Mouse (Mus musculus) CD8-positive naive resting alpha-beta T cell, adult 2 months (primary cell): ENCODE results near the gene Jam3.

Experiments
- DNase-seq, 2 experiments: peaks; one replicate each; pipeline ENCODE4 v3.0.0; 2022; ENCODE audit warnings: low read depth in 2 of 2, low spot score in 2 of 2

Gene Jam3

GRCm38 (mm10) chr9:27122076-27122475 lies 33.1 kb downstream of the Jam3 start:
- no peak for DNase-seq

DNA sequence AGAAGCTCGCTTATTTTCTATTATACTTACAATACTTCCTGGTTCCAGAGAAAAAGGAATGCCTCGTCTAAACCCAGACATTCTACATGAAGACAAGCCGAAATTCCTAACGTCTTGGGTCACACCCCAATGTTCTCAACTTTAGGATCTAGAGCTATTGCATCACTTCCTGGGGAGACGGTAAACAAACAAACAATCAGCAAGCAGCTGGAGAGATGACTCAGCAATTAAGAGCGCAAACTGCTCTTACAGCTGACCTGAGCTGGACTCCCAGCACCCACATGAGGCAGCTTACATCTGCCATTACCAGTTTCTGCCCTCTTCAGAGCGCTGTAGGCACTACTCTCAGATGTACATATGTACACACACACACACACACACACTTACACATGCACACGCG lies 34.0 kb downstream of the Jam3 start:
- no peak for DNase-seq

DNA sequence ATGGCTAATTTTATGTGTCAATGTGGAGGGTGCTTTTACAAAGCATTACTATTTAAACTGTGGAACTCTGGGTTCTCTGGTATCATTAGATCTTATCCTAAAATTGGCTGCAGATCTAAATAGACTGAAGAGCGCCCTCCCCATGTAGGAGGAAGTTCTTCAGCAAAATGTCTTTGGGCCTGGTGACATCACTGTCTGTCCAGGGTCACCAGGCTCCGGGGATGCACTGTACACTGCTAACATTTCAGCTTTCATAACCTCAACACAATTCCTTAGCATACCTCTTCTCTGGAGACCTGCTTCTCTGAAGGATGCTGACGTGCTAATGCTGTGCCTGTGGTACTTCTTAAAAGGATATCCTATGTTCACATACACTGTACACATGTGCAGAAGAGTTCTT lies 43.5 kb downstream of the Jam3 start:
- no peak for DNase-seq

GRCm38 (mm10) chr9:27110681-27111080 lies 44.5 kb downstream of the Jam3 start:
- no peak for DNase-seq

- no peak for DNase-seq
These were observed 45.4 kb downstream of the Jam3 start for GRCm38 (mm10) chr9:27109533-27110514.

DNA sequence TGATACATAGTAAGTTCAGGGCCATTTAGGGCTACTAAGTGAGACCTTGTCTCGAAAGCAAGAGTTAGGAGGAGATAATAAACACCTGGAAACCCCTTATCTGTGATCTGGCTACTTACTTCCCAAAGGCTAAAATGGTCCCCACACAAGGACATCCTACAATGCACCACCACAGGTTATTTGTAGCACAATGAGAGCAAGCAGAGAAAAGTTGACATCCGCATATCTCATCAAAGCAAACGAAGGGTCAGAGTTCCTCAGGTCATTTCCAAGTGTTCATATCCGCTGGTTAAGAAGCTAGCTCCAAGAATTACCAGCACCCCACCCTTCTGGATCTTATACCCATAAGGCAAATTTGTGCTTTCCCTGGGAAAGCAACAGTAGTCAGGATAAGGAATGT lies 46.8 kb downstream of the Jam3 start:
- no peak for DNase-seq

GRCm38 (mm10) chr9:27106081-27106480 lies 49.1 kb downstream of the Jam3 start:
- DNase-seq, result no peak

DNA sequence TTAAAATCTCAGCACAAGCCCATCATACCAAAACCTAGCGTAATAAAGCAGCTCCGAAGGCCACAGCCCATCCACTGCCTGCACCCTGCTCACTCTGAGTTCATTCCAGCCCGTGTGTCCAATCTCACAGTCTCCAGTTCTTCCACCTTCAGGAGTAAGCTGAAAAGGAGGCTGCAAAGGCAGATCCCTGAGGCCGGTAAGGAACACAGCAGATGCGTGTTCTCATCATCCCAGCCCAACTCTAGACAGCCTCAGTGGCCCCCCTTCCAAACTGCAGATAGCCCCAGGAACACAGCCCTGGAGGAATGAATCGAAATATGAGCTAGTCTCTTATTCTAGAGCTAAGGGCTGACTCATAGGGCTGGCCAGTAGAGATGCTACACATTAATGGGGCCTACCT lies 53.8 kb downstream of the Jam3 start:
- no peak for DNase-seq

DNA sequence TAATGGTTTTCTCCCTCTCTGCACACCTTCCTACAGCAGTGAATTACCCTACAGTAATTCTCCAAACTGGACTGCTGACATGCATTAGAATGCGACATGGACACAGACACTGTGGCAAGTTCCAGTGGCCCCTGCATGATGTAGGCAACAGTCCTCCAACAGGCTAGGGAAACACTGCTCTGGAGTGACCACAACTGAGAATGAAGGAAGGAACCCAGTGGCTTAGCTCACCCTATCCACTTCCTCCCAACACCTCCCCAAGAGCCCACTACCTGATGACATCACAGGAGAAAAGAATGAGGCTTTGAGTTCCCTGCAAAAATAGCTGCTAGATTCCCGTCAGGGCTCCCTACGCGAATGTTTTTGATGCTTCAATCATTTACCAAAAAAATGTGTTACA lies 55.7 kb downstream of the Jam3 start:
- no peak for DNase-seq

DNA sequence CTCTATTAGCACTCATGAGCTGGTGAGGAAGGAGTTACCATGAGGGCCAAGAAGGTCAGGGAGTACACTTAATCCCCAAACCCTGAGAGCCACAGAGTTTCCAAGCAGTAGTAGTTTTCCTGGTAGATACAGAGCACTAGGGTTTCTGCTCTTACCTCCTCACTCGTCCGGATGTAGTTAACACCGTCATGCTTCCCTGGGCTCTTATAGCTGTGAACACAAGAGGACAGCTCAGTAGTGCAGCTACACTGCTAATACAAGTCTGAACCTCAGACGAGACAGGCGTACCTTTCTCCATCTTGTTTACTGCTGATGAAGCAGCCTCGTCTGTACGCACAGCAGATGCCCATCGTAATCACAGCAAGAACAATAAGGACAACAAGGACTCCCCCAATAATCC lies 56.7 kb downstream of the Jam3 start:
- DNase-seq, result no peak

- no peak for DNase-seq
These were observed 57.1 kb downstream of the Jam3 start for GRCm38 (mm10) chr9:27098092-27098491.

GRCm38 (mm10) chr9:27092916-27093315 lies 62.3 kb downstream of the Jam3 start:
- DNase-seq, result no peak

DNA sequence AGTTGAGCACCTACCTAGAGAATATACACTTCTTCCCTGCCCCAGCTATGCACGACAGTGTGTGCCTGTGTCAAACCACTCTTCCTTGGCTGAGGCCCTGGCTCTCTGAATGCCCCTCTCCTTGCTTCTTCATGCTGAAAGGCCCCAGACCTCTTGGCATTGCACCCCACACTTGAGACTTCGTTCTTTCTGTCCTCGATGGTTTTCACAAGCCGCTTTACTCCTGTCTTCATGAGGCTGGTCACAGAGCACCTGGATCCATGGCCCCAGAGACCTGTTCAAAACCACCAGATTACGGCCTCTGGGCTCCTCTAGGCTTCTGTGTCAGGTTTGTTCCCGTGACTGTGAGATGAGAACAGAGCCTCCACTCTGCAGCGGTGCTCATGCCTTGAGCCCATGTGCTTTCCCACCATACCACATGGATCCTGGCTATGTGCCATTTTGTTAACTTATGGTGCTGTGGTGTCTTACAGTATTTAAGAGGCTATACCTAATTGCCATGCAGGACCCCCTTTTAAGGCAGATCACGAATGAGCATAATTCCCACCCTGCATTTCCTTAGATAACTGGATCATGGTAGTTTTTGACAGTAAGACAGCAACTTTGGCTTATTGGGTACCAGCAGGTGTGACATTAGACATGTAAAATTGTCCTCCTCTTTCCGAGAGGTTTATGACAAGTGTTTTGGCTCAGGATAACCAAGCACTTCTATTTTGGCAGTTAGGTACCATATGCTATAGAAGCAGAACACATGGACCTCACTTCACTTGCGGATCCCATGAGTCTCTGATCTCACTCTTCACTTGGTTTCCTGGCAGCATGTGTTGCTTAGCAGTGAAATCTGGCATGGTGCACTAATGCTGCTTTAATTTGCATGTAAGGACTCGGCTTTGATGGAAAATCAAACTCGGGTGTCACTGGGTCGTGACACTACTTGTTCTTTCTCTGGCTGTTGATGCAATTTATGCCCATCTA lies 64.1 kb downstream of the Jam3 start:
- no peak for DNase-seq

DNA sequence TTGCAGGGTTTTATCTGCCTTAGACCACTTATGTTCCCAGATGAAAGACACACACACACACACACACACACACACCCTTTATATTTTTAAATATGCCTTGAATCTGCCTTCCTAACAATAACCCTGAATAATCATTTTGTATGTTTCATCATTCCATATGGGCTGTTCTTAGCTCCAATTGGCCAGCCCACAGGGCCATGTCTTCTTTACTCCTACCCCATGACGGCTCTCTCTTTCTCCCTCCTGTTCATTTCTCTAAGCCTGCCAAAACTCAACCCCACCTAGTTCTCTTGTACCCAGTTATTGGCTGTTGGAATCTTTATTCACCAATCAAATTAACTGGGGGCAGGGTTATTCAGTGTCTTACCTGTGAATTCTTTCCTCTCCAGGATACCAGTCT lies 65.1 kb downstream of the Jam3 start:
- no peak for DNase-seq

DNA sequence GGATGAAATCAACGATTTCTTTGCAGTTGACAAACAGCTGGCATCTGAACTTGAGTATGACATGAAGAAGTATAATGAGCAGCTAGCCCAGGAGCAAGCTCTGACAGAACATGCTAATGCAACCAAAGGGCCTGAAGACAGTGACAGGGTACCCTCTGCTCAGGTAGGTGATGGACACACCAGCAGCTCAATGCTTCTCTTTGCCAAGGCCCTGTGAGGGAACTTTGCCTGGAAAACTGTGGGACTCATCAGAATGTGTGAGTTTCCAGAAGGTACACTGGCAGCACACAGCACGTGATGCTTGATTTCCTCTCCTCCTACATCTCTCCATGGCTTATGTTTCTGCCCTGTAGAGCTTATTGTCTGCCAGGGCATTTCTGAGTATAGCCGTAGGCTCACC lies 67.8 kb downstream of the Jam3 start:
- DNase-seq, result no peak

DNA sequence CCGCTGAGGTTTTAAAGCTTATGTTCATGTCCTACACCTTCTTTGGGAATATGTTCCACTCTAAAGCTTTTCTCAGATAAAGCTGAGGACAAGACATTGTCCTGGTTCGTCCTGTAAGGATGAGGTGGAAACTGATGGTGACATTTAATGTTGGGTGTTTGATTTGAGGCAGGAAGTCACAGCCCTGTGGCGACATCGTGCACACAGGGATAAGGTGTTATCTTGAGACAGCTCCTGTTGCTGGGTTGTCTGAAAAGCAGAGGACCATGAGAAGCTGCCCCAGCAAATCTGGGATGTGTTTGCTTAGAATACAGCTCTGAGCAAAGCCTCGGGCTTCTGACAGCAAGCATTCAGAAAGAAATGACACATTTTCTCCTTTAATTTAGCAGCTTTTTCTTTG lies 69.0 kb downstream of the Jam3 start:
- DNase-seq, result no peak

DNA sequence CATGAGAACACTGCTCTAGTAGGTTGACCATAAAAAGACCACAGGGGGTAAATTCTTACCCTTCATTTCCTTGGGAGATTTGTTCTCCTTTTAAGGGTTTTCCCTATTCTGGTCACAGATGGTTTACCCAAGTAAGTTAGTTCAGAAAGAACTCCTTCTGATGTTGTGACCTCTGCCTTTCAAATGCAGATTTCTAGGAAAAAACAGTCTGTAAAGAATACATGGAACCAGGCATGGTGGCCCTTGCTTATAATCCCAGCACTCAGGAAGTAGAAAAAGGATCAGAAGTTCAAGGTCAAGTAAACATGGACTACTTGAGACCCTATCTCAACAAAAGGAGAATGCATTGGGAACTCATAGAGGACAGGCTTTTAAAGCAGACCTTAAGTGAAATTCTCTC lies 79.4 kb downstream of the Jam3 start:
- DNase-seq, result no peak

- DNase-seq, result no peak
These were observed 80.5 kb downstream of the Jam3 start for GRCm38 (mm10) chr9:27074677-27075076.

- no peak for DNase-seq
These were observed 84.3 kb downstream of the Jam3 start for GRCm38 (mm10) chr9:27070895-27071294.

- no peak for DNase-seq
These were observed 96.9 kb downstream of the Jam3 start for GRCm38 (mm10) chr9:27058341-27058740.

DNA sequence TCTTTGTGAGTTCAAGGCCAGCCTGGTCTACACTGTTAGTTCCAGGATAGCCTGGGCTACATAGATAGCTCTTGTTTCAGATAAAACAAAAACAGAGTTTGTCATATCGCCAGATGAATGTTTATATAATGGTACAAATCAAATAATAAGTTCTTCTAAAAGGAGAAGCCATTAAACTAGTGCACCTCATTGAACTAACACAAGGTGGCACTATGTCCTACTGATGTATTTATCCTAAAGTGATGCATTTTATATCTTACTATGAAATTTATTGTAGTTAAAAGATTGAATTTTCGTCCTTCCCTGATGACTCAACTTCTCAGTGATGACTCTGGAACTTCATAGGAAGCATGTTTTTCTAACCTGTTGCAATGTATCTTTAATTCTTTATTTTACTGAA lies 105.7 kb downstream of the Jam3 start:
- DNase-seq, result no peak
